Mouse (Mus musculus) embryonic facial prominence, embryonic 12.5 days (tissue): Measurements from ENCODE around the gene Sypl2. TPM values are rescaled to one million over a fixed set of nuclear protein-coding genes. Genes with fewer than 3 reads are reported as not detected.
A peak's percentile ranks its signal among the peaks of the same experiment; 100 is the strongest.
"Not testable (repeated sequence)": the region's sequence is repeated elsewhere in the genome, so short reads cannot be mapped to it uniquely, and the experiment has no call there.

Source experiments
- ATAC-seq: fragments of 200-750 bp; cut with Nextera tagmentation; 2 replicates; pipeline ENCODE4 v1.8.0; 2017; ENCODE audit not compliant: insufficient number of reproducible peaks, insufficient read depth, low FRiP score, low TSS enrichment
- H3K27ac ChIP-seq: fragments of 300-500 bp; sonication (generic); 2 replicates; pipeline ENCODE4 v1.5.1; 2016; ENCODE audit warnings: mild to moderate bottlenecking
- H3K27me3 ChIP-seq: fragments of 300-500 bp; sonication (generic); 2 replicates; pipeline ENCODE4 v1.6.1; 2016; ENCODE audit warnings: mild to moderate bottlenecking, moderate library complexity
- H3K36me3 ChIP-seq: fragments of 300-500 bp; sonication (generic); 2 replicates; pipeline ENCODE4 v1.6.1; 2016; ENCODE audit warnings: mild to moderate bottlenecking
- H3K4me1 ChIP-seq: fragments of 300-500 bp; sonication (generic); 2 replicates; pipeline ENCODE4 v1.6.1; 2016
- H3K4me2 ChIP-seq: fragments of 300-500 bp; sonication (generic); replicated peaks from 2 replicates; pipeline ENCODE4 v1.6.1; 2016; ENCODE audit warnings: mild to moderate bottlenecking, moderate library complexity
- H3K4me3 ChIP-seq: fragments of 300-500 bp; sonication (generic); 2 replicates; pipeline ENCODE4 v1.5.1; 2016; ENCODE audit warnings: mild to moderate bottlenecking
- H3K9ac ChIP-seq: fragments of 300-500 bp; sonication (generic); 2 replicates; pipeline ENCODE4 v1.6.1; 2016; ENCODE audit warnings: mild to moderate bottlenecking, moderate library complexity
- H3K9me3 ChIP-seq: fragments of 300-500 bp; sonication (generic); 2 replicates; pipeline ENCODE4 v1.6.1; 2016; ENCODE audit warnings: mild to moderate bottlenecking, moderate library complexity
- WGBS: fragments of 180-500 bp; shearing (Covaris S2); methylation state at CpG from one replicate; pipeline ENCODE4 v1.1.7; 2016; 5-methylcytosine and 5-hydroxymethylcytosine counted together
- polyA plus RNA-seq: library from polyadenylated mRNA; unstranded; fragments of >200 nt; fragmentation: Nextera tagmentation; extraction: Ambion mirVana; gene quantifications from 2 replicates; pipeline ENCODE4 v1.2.1, GENCODE M21; 2016

Gene Sypl2
- polyA plus RNA-seq = 0.85 and 1.1 TPM in 2 replicates

- H3K36me3 ChIP-seq = no peaks in the 10 kb centered on the region
- H3K27ac ChIP-seq = no peak within 1 kb of the TSS
- H3K27me3 ChIP-seq = peaks cover 44% of the 10 kb centered on the region
- 0 out of 2 replicates have a peak, but pooled peaks have one; percentile 67 for ATAC-seq
- peaks cover 13% of the 10 kb centered on the region; the same call in 1 of the 2 replicates for H3K4me1 ChIP-seq
- 3% methylated on average over 44 of the region's 44 CpGs for WGBS
- H3K9ac ChIP-seq = peak within 1 kb of the TSS; percentile 33
- H3K9me3 ChIP-seq = no peaks in the 10 kb centered on the region
- peak within 1 kb of the TSS; percentile 49 for H3K4me3 ChIP-seq
- peak within 1 kb of the TSS; percentile 62 for H3K4me2 ChIP-seq
These were observed at the start of gene Sypl2 for GRCm38 (mm10) chr3:108226558-108227350. Gene Sypl2 (minus strand): TSS chr3:108226648.

- Histone ChIP-seq H3K9ac (no peak overlapping the region), H3K27ac (no peak overlapping the region), H3K4me2 (no peak overlapping the region), H3K9me3 (no peaks in the 10 kb centered on the region), H3K4me3 (no peak overlapping the region), H3K27me3 (no peaks in the 10 kb centered on the region), H3K4me1 (peaks cover 16% of the 10 kb centered on the region), H3K36me3 (peaks cover 15% of the 10 kb centered on the region)
- ATAC-seq = no peak
- WGBS = 80% methylated on average over 3 of the region's 3 CpGs
These were observed 32.9 kb upstream of the Sypl2 start for GRCm38 (mm10) chr3:108259319-108259718.

- no peak for ATAC-seq
- peak overlapping the region; percentile 99 for H3K4me3 ChIP-seq
- H3K27ac ChIP-seq = no peak overlapping the region
- no peaks in the 10 kb centered on the region for H3K27me3 ChIP-seq
- peak overlapping the region; percentile 94 for H3K9ac ChIP-seq
- H3K9me3 ChIP-seq = no peaks in the 10 kb centered on the region
- peaks cover 16% of the 10 kb centered on the region for H3K4me1 ChIP-seq
- H3K36me3 ChIP-seq = peaks cover 10% of the 10 kb centered on the region
- H3K4me2 ChIP-seq = peak overlapping the region; percentile 83
- WGBS = 79% methylated on average over 3 of the region's 3 CpGs
These were observed 31.5 kb upstream of the Sypl2 start for GRCm38 (mm10) chr3:108257831-108258500.

- under 1% methylated on average over 79 of the region's 79 CpGs for WGBS
- H3K36me3 ChIP-seq = peaks cover 3% of the 10 kb centered on the region
- peak within 1 kb of the TSS; percentile 83 for H3K4me2 ChIP-seq
- peak; percentile 99 for ATAC-seq
- H3K9me3 ChIP-seq = no peaks in the 10 kb centered on the region
- H3K9ac ChIP-seq = peak within 1 kb of the TSS; percentile 94
- H3K27me3 ChIP-seq = no peaks in the 10 kb centered on the region
- peak within 1 kb of the TSS; percentile 99 for H3K4me3 ChIP-seq
- peaks cover 16% of the 10 kb centered on the region for H3K4me1 ChIP-seq
- H3K27ac ChIP-seq = peak within 1 kb of the TSS; percentile 41; the same call in 1 of the 2 replicates
These were observed 30.5 kb upstream of the Sypl2 start, which contains the start of gene Psma5 for GRCm38 (mm10) chr3:108256719-108257637. Gene Psma5 (plus strand): TSS chr3:108256926.

GRCm38 (mm10) chr3:108246857-108247256 lies 20.4 kb upstream of the Sypl2 start:
- Histone ChIP-seq H3K27ac (no peak overlapping the region), H3K27me3 (no peaks in the 10 kb centered on the region), H3K9me3 (no peaks in the 10 kb centered on the region), H3K36me3 (no peaks in the 10 kb centered on the region), H3K9ac (no peak overlapping the region), H3K4me3 (no peak overlapping the region), H3K4me1 (no peaks in the 10 kb centered on the region), H3K4me2 (no peak overlapping the region)
- ATAC-seq = no peak
- 91% methylated on average over 2 of the region's 2 CpGs for WGBS

GRCm38 (mm10) chr3:108241243-108241839 lies 14.9 kb upstream of the Sypl2 start:
- no peaks in the 10 kb centered on the region for H3K9me3 ChIP-seq
- ATAC-seq = no peak

GRCm38 (mm10) chr3:108237474-108238102 lies 11.1 kb upstream of the Sypl2 start:
- ATAC-seq, H3K4me1 ChIP-seq, H3K4me3 ChIP-seq, H3K36me3 ChIP-seq, H3K9ac ChIP-seq, H3K27ac ChIP-seq, H3K9me3 ChIP-seq, H3K27me3 ChIP-seq, H3K4me2 ChIP-seq: not testable (repeated sequence)
- WGBS = 80% methylated on average over 4 of the region's 4 CpGs

More at GRCm38 (mm10) chr3:108241243-108241839, 14.9 kb upstream of the Sypl2 start:
- Histone ChIP-seq H3K9ac (no peak overlapping the region), H3K4me1 (no peaks in the 10 kb centered on the region), H3K36me3 (no peaks in the 10 kb centered on the region), H3K27me3 (no peaks in the 10 kb centered on the region), H3K4me3 (no peak overlapping the region), H3K4me2 (no peak overlapping the region), H3K27ac (no peak overlapping the region)
- WGBS = 85% methylated on average over 3 of the region's 3 CpGs

GRCm38 (mm10) chr3:108231646-108232045 lies 5.2 kb upstream of the Sypl2 start:
- no peak overlapping the region for H3K27ac ChIP-seq
- peaks cover 12% of the 10 kb centered on the region for H3K27me3 ChIP-seq
- WGBS = 75% methylated on average over 4 of the region's 4 CpGs

GRCm38 (mm10) chr3:108227521-108227920 lies 1.1 kb upstream of the Sypl2 start:
- peak overlapping the region; percentile 62 for H3K4me2 ChIP-seq
- no peak overlapping the region for H3K9ac ChIP-seq
- WGBS = 77% methylated on average over 2 of the region's 2 CpGs
- H3K9me3 ChIP-seq = no peaks in the 10 kb centered on the region
- peaks cover 13% of the 10 kb centered on the region; the same call in 1 of the 2 replicates for H3K4me1 ChIP-seq
- peaks cover 44% of the 10 kb centered on the region for H3K27me3 ChIP-seq
- no peak overlapping the region for H3K27ac ChIP-seq
- H3K36me3 ChIP-seq = no peaks in the 10 kb centered on the region
- peak overlapping the region; percentile 49; the same call in 1 of the 2 replicates for H3K4me3 ChIP-seq
- no peak for ATAC-seq

More at GRCm38 (mm10) chr3:108231646-108232045, 5.2 kb upstream of the Sypl2 start:
- Histone ChIP-seq H3K9ac (no peak overlapping the region), H3K4me2 (no peak overlapping the region), H3K36me3 (no peaks in the 10 kb centered on the region), H3K4me1 (0 out of 2 replicates have a peak, but pooled peaks cover 4% of the 10 kb centered on the region), H3K9me3 (no peaks in the 10 kb centered on the region), H3K4me3 (no peak overlapping the region)
- ATAC-seq = no peak

- Histone ChIP-seq H3K9me3 (no peaks in the 10 kb centered on the region), H3K4me3 (peak overlapping the region; percentile 49), H3K27ac (no peak overlapping the region), H3K27me3 (peaks cover 49% of the 10 kb centered on the region), H3K36me3 (no peaks in the 10 kb centered on the region), H3K4me1 (peaks cover 13% of the 10 kb centered on the region; the same call in 1 of the 2 replicates), H3K4me2 (peak overlapping the region; percentile 62), H3K9ac (peak overlapping the region; percentile 33)
- 2% methylated on average over 66 of the region's 67 CpGs for WGBS
- ATAC-seq = peak; percentile 56; the same call in 1 of the 2 replicates
These were observed 514 bp downstream of the Sypl2 start for GRCm38 (mm10) chr3:108225711-108226557.
